Mouse (Mus musculus) kidney, embryonic 14.5 days (tissue): Measurements from ENCODE around the gene Klhl9. TPM values are rescaled to one million over a fixed set of nuclear protein-coding genes. Genes with fewer than 3 reads are reported as not detected.
A peak's percentile ranks its signal among the peaks of the same experiment; 100 is the strongest.
"Not testable (repeated sequence)": the region's sequence is repeated elsewhere in the genome, so short reads cannot be mapped to it uniquely, and the experiment has no call there.

ENCODE experiments used
- ATAC-seq: fragments of 200-750 bp; cut with Nextera tagmentation; 2 replicates; pipeline ENCODE4 v1.8.0; 2017; ENCODE audit warnings: moderate number of reproducible peaks, mild to moderate bottlenecking, moderate TSS enrichment, moderate library complexity; ENCODE audit not compliant: low FRiP score, low TSS enrichment
- H3K27ac ChIP-seq: fragments of 300-500 bp; sonication (generic); 2 replicates; pipeline ENCODE4 v1.5.1; 2014; ENCODE audit warnings: low read depth, mild to moderate bottlenecking, low read length, moderate library complexity, mixed read lengths
- H3K27me3 ChIP-seq: fragments of 300-500 bp; sonication (generic); 2 replicates; pipeline ENCODE4 v1.6.1; 2014; ENCODE audit warnings: mild to moderate bottlenecking, low read length; ENCODE audit not compliant: control insufficient read depth, insufficient read depth
- H3K36me3 ChIP-seq: fragments of 300-500 bp; sonication (generic); 2 replicates; pipeline ENCODE4 v1.6.1; 2014; ENCODE audit warnings: low read length, mixed read lengths; ENCODE audit not compliant: control insufficient read depth, insufficient read depth
- H3K4me1 ChIP-seq: fragments of 300-500 bp; sonication (generic); 2 replicates; pipeline ENCODE4 v1.6.1; 2014; ENCODE audit warnings: low read length, mixed read lengths; ENCODE audit not compliant: control insufficient read depth, insufficient read depth
- H3K4me2 ChIP-seq: fragments of 300-500 bp; sonication (generic); replicated peaks from 2 replicates; pipeline ENCODE4 v1.6.1; 2014; ENCODE audit warnings: low read depth, mild to moderate bottlenecking, low read length
- H3K4me3 ChIP-seq: fragments of 300-500 bp; sonication (generic); 2 replicates; pipeline ENCODE4 v1.5.1; 2014; ENCODE audit warnings: mild to moderate bottlenecking, low read length
- H3K9ac ChIP-seq: fragments of 300-500 bp; sonication (generic); 2 replicates; pipeline ENCODE4 v1.6.1; 2014; ENCODE audit warnings: low read depth, mild to moderate bottlenecking, low read length, moderate library complexity
- H3K9me3 ChIP-seq: fragments of 300-500 bp; sonication (generic); 2 replicates; pipeline ENCODE4 v1.6.1; 2016; ENCODE audit warnings: low read length; ENCODE audit not compliant: control insufficient read depth
- WGBS: fragments of 180-500 bp; shearing (Covaris S2); extraction: QIAGEN DNeasy Blood & Tissue Kit; methylation state at CpG from one replicate; pipeline ENCODE4 v1.1.7; 2014; 5-methylcytosine and 5-hydroxymethylcytosine counted together
- polyA plus RNA-seq: library from polyadenylated mRNA; unstranded; fragments of >200 nt; fragmentation: Nextera tagmentation; extraction: Ambion mirVana; gene quantifications from 2 replicates; pipeline ENCODE4 v1.2.1, GENCODE M21; 2014

Klhl9 gene
- polyA plus RNA-seq: 86.2 and 120 TPM in 2 replicates

GRCm38 (mm10) chr4:88721791-88722721, at the start of gene Klhl9, which contains the start of gene Gm26566:
Gene Klhl9 (minus strand): TSS chr4:88722465.
Gene Gm26566 (plus strand): TSS chr4:88721805.
- ATAC-seq: peak; percentile 97
- peak within 1 kb of the TSS; percentile 85 for H3K4me2 ChIP-seq
- peaks cover 19% of the 10 kb centered on the region for H3K36me3 ChIP-seq
- peak within 1 kb of the TSS; percentile 97 for H3K9ac ChIP-seq
- H3K4me3 ChIP-seq: peak within 1 kb of the TSS; percentile 90
- peak within 1 kb of the TSS; percentile 98 for H3K27ac ChIP-seq
- no peaks in the 10 kb centered on the region for H3K9me3 ChIP-seq
- under 1% methylated on average over 79 of the region's 82 CpGs for WGBS
- H3K27me3 ChIP-seq: no peaks in the 10 kb centered on the region
- peaks cover 22% of the 10 kb centered on the region for H3K4me1 ChIP-seq

DNA sequence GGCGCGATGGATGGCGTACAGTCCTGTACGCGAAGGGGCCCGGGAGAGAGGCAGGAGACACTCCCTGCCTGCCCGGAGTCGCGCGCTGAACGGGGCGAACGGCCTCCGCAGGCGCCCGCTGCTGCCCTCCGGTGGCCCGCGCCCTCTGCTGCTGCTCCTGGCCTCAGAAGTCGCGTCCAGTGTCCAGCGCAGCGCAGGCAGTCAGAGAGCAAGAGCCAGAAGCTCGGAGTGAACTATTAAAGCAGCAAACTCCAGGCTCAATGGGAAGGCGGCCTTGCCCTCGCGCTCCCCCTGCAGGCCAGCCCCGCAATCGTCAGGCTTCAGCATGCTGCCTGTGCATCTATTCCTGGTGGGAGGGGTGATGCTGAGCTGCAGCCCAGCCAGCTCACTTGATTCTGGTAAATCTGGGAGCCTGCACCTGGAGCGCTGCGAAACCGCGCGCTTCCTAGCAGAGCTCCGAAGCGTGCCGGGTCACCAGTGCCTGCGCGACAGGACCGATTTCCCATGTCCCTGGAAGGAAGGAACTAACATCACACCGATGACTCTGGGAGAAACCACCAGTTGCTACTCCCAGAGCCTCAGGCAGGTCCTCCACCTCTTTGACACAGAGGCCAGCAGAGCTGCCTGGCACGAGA, 41.2 kb upstream of the Klhl9 start:
- Histone ChIP-seq H3K4me3 (peak overlapping the region; percentile 20), H3K4me2 (peak overlapping the region; percentile 22)
- H3K9me3 ChIP-seq, H3K4me1 ChIP-seq, H3K27ac ChIP-seq, H3K27me3 ChIP-seq, H3K9ac ChIP-seq, ATAC-seq, H3K36me3 ChIP-seq: not testable (repeated sequence)
- WGBS: 3% methylated on average over 20 of the region's 42 CpGs

- not testable (repeated sequence) for H3K27ac ChIP-seq, H3K4me1 ChIP-seq, ATAC-seq, H3K9ac ChIP-seq, H3K4me3 ChIP-seq, H3K27me3 ChIP-seq, H3K4me2 ChIP-seq, H3K9me3 ChIP-seq, H3K36me3 ChIP-seq
- WGBS: 60% methylated on average over 7 of the region's 9 CpGs
These were observed 40.1 kb upstream of the Klhl9 start for GRCm38 (mm10) chr4:88762341-88762740.

- H3K27ac ChIP-seq, H3K27me3 ChIP-seq, H3K36me3 ChIP-seq, H3K4me1 ChIP-seq, H3K9ac ChIP-seq, H3K4me2 ChIP-seq, ATAC-seq, H3K9me3 ChIP-seq, H3K4me3 ChIP-seq: not testable (repeated sequence)
- 70% methylated on average over 6 of the region's 8 CpGs for WGBS
These were observed 39.5 kb upstream of the Klhl9 start for GRCm38 (mm10) chr4:88761776-88762175.

DNA sequence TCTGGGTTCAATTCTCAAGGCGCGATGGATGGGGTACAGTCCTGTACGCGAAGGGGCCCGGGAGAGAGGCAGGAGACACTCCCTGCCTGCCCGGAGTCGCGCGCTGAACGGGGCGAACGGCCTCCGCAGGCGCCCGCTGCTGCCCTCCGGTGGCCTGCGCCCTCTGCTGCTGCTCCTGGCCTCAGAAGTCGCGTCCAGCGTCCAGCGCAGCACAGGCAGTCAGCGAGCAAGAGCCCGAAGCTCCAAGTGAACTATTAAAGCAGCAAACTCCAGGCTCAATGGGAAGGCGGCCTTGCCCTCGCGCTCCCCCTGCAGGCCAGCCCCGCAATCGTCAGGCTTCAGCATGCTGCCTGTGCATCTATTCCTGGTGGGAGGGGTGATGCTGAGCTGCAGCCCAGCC, 38.2 kb upstream of the Klhl9 start:
- H3K27ac ChIP-seq, H3K9ac ChIP-seq, ATAC-seq, H3K9me3 ChIP-seq, H3K27me3 ChIP-seq, H3K36me3 ChIP-seq, H3K4me1 ChIP-seq: not testable (repeated sequence)
- Histone ChIP-seq H3K4me3 (peak overlapping the region; percentile 17; the same call in 1 of the 2 replicates), H3K4me2 (peak overlapping the region; percentile 24; the same call in 1 of the 2 replicates)
- 0% methylated on average over 23 of the region's 28 CpGs for WGBS

DNA sequence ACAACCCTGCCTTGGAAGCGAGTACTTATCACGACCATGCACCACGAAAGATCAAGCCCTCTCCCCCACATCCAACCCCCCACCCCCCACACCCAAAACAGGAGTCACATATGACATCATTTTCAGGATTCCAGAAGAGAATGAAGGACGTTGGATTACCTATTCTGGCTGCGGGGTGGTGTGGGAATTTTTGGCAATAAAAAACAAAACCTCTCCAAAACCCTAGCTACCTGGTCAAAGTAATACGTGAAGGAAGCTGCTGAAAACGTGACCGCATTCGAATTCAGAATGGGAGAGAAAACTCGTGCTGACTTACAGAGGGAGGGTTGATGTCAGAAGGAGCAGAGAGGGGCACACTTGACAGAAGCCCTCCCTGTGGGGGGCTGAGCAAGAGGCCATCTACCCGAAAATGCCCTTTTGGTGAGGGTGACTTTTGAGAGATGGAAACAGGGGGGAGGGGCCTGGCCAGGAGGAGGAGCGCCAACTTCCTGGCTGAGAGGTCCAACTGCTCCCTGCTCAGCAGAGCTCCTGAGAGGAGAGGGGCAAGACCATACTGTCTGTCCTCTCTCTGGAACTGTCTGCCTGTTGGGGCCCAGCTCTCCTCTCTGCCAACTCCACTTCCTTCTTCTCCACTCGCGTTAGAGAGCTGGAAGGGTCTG, 37.5 kb upstream of the Klhl9 start, which contains the start of gene Gm13283:
Gene Gm13283, plus strand, starts transcription at position 510 of the 659 bp plus-strand sequence.
- H3K27me3 ChIP-seq, H3K9me3 ChIP-seq, H3K9ac ChIP-seq, ATAC-seq, H3K36me3 ChIP-seq, H3K27ac ChIP-seq, H3K4me1 ChIP-seq: not testable (repeated sequence)
- Histone ChIP-seq H3K4me2 (peak within 1 kb of the TSS; percentile 24; the same call in 1 of the 2 replicates), H3K4me3 (peak within 1 kb of the TSS; percentile 17; the same call in 1 of the 2 replicates)
- WGBS: 19% methylated on average over 7 of the region's 14 CpGs

GRCm38 (mm10) chr4:88758751-88759150, 36.5 kb upstream of the Klhl9 start:
- not testable (repeated sequence) for ATAC-seq, H3K36me3 ChIP-seq, H3K27ac ChIP-seq, H3K27me3 ChIP-seq, H3K4me1 ChIP-seq, H3K4me3 ChIP-seq, H3K9me3 ChIP-seq, H3K9ac ChIP-seq, H3K4me2 ChIP-seq
- 93% methylated on average over 8 of the region's 9 CpGs for WGBS

DNA sequence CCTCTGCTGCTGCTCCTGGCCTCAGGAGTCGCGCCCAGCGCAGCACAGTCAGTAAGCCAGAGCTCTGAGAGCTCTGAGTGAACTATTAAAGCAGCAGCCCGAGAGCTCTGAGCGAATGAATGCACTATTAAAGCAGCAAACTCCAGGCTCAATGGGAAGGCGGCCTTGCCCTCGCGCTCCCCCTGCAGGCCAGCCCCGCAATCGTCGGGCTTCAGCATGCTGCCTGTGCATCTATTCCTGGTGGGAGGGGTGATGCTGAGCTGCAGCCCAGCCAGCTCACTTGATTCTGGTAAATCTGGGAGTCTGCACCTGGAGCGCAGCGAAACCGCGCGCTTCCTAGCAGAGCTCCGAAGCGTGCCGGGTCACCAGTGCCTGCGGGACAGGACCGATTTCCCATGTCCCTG, 35.4 kb upstream of the Klhl9 start:
- peak overlapping the region; percentile 93 for H3K27ac ChIP-seq
- H3K27me3 ChIP-seq, H3K9me3 ChIP-seq, H3K36me3 ChIP-seq, H3K4me1 ChIP-seq: not testable (repeated sequence)
- H3K4me3 ChIP-seq: peak overlapping the region; percentile 41
- peak; percentile 100 for ATAC-seq
- 1% methylated on average over 15 of the region's 21 CpGs for WGBS
- peak overlapping the region; percentile 62 for H3K9ac ChIP-seq
- peak overlapping the region; percentile 69 for H3K4me2 ChIP-seq
